Mouse (Mus musculus) common myeloid progenitor, adult 5-6 weeks (primary cell): ENCODE results near the gene Tmem121b. TPM values are rescaled to one million over a fixed set of nuclear protein-coding genes. Genes with fewer than 3 reads are reported as not detected.

ENCODE experiments used
- ATAC-seq: replicated peaks from 2 replicates; pipeline ENCODE4 v1.8.0; 2016; ENCODE audit warnings: low read depth, mild to moderate bottlenecking, moderate TSS enrichment, inconsistent platforms; ENCODE audit not compliant: poor library complexity, severe bottlenecking
- total RNA-seq: library from RNA; stranded (forward); fragments of 200-1000, 187-1606 nt; gene quantifications from 2 replicates; pipeline ENCODE4 v1.2.3, GENCODE M21; 2017

Tmem121b gene
- total RNA-seq, 1 experiment from 2014 or later, result 0.73 TPM

GRCm38 (mm10) chr6:120469268-120469667 lies 24.3 kb downstream of the Tmem121b start:
- no peak for ATAC-seq

GRCm38 (mm10) chr6:120468259-120468658 lies 25.3 kb downstream of the Tmem121b start:
- no peak for ATAC-seq

- ATAC-seq, result peak; percentile 72
Observed at GRCm38 (mm10) chr6:120466609-120467329, 26.8 kb downstream of the Tmem121b start.

GRCm38 (mm10) chr6:120465393-120465792 lies 28.2 kb downstream of the Tmem121b start:
- ATAC-seq, result no peak

GRCm38 (mm10) chr6:120464406-120464939 lies 29.1 kb downstream of the Tmem121b start:
- ATAC-seq, result no peak

GRCm38 (mm10) chr6:120463884-120464283 lies 29.7 kb downstream of the Tmem121b start:
- ATAC-seq, result peak; percentile 46

- ATAC-seq, result peak; percentile 37
Observed at GRCm38 (mm10) chr6:120463086-120463871, 30.3 kb downstream of the Tmem121b start, which contains the start of gene Il17ra. Gene Il17ra (plus strand): TSS chr6:120463247.

- no peak for ATAC-seq
Observed at GRCm38 (mm10) chr6:120462251-120462650, 31.4 kb downstream of the Tmem121b start.

GRCm38 (mm10) chr6:120461217-120461616 lies 32.4 kb downstream of the Tmem121b start:
- ATAC-seq, result no peak

- no peak for ATAC-seq
Observed at GRCm38 (mm10) chr6:120457751-120458150, 35.9 kb downstream of the Tmem121b start.

GRCm38 (mm10) chr6:120457074-120457473 lies 36.5 kb downstream of the Tmem121b start:
- no peak for ATAC-seq

- peak; percentile 22 for ATAC-seq
Observed at GRCm38 (mm10) chr6:120454627-120455077, 39.0 kb downstream of the Tmem121b start.

- ATAC-seq, result no peak
Observed at GRCm38 (mm10) chr6:120453556-120453955, 40.1 kb downstream of the Tmem121b start.

- ATAC-seq, result peak; percentile 77
Observed at GRCm38 (mm10) chr6:120453103-120453445, 40.5 kb downstream of the Tmem121b start.

- peak; percentile 53 for ATAC-seq
Observed at GRCm38 (mm10) chr6:120452384-120453102, 41.1 kb downstream of the Tmem121b start.

GRCm38 (mm10) chr6:120450208-120450607 lies 43.4 kb downstream of the Tmem121b start:
- no peak for ATAC-seq

GRCm38 (mm10) chr6:120443363-120444355 lies 49.9 kb downstream of the Tmem121b start:
- ATAC-seq, result no peak

- ATAC-seq, result no peak
Observed at GRCm38 (mm10) chr6:120442171-120442749, 51.3 kb downstream of the Tmem121b start.
